Mouse (Mus musculus): Measurements from ENCODE around the gene Gm11985.

- TF ChIP-seq POLR2A (IDR thresholded peaks at IDR 0.05; ENCODE audit: borderline replicate concordance, extremely low read depth, low read depth, low read length) (no peak), CTCF (IDR thresholded peaks at IDR 0.05; ENCODE audit: insufficient read depth, low read length) (no peak)
Observed at GRCm38 (mm10) chr11:7199736-7200392, 11.5 kb upstream of the Gm11985 start.
